ENCODE assay signal across 10 mouse cellular contexts in genomic region chr1:171442413-171442760, GRCm38 (mm10). TPM values are rescaled to one million over a fixed set of nuclear protein-coding genes. Genes with fewer than 3 reads are reported as not detected.
DNase-seq lines count a peak whose midpoint lies in the region; ATAC-seq and TF ChIP-seq lines count a peak whose summit lies in the region.
"Had no signal": no experiment of that assay in that cellular context is flagged by ENCODE, and none has a peak within 500 bp of the region (broad histone marks: within the 10 kb centered on the region; RNA-seq: fewer than 3 reads in every experiment).

No protein-coding gene starts in this region.

- H3K4me3 ChIP-seq in heart, adult 2 months, result peak overlapping the region; percentile 17; the same call in 1 of the 2 replicates
- no peak overlapping the region for H3K4me3 ChIP-seq in neural tube, embryonic 15.5 days (replicated peaks)
- no peak overlapping the region for H3K4me3 ChIP-seq in limb, embryonic 15.5 days
- no peak overlapping the region for H3K4me3 ChIP-seq in midbrain, postnatal 0 days (ENCODE audit: low read depth, low read length)
- H3K4me3 ChIP-seq: hindbrain, embryonic 10.5 days; midbrain, embryonic 13.5 days had no signal

- 0 out of 2 replicates have a peak, but pooled peaks have one; percentile 24 for TF ChIP-seq EP300 in heart, adult 2 months (IDR thresholded peaks at IDR 0.05; ENCODE audit: insufficient read depth, low read depth, low read length)

- DNase-seq in heart, adult 2 months, result no peak
- DNase-seq in heart, adult 9 months (ENCODE audit: low spot score in 2 of 2), result no peak
- DNase-seq in neural tube, embryonic 10.5 days (ENCODE audit: extremely low spot score, low spot score), result no peak
- DNase-seq in cerebellum, postnatal 36 days, result no peak
- DNase-seq in ovary, postnatal 36 days (ENCODE audit: low spot score), result no peak
- no peak for DNase-seq in midbrain, postnatal 0 days (ENCODE audit: low spot score)

- peaks cover 3% of the 10 kb centered on the region for H3K36me3 ChIP-seq in heart, adult 2 months (ENCODE audit: control insufficient read depth, insufficient read depth, low read length)
- H3K36me3 ChIP-seq in neural tube, embryonic 15.5 days, result no peaks in the 10 kb centered on the region
- H3K36me3 ChIP-seq in limb, embryonic 15.5 days, result no peaks in the 10 kb centered on the region
- no peaks in the 10 kb centered on the region for H3K36me3 ChIP-seq in midbrain, postnatal 0 days (ENCODE audit: insufficient read depth, low read length)
- H3K36me3 ChIP-seq: hindbrain, embryonic 10.5 days; midbrain, embryonic 13.5 days had no signal

- no peaks in the 10 kb centered on the region for H3K27me3 ChIP-seq in heart, adult 2 months (ENCODE audit: control insufficient read depth, insufficient read depth, low read length)
- peaks cover 26% of the 10 kb centered on the region for H3K27me3 ChIP-seq in neural tube, embryonic 15.5 days (replicated peaks)
- H3K27me3 ChIP-seq in limb, embryonic 15.5 days, result peaks cover 7% of the 10 kb centered on the region; the same call in 1 of the 2 replicates
- H3K27me3 ChIP-seq in midbrain, postnatal 0 days (ENCODE audit: insufficient read depth, low read length), result peaks cover 20% of the 10 kb centered on the region

- H3K9me3 ChIP-seq in neural tube, embryonic 15.5 days (replicated peaks), result no peaks in the 10 kb centered on the region
- H3K9me3 ChIP-seq in limb, embryonic 15.5 days, result no peaks in the 10 kb centered on the region
- H3K9me3 ChIP-seq in midbrain, postnatal 0 days (ENCODE audit: low read length), result no peaks in the 10 kb centered on the region

- peaks cover 18% of the 10 kb centered on the region for H3K4me1 ChIP-seq in heart, adult 2 months (ENCODE audit: control insufficient read depth, insufficient read depth, low read length)
- peaks cover 9% of the 10 kb centered on the region for H3K4me1 ChIP-seq in neural tube, embryonic 15.5 days
- peaks cover 20% of the 10 kb centered on the region for H3K4me1 ChIP-seq in limb, embryonic 15.5 days
- H3K4me1 ChIP-seq in midbrain, postnatal 0 days (ENCODE audit: insufficient read depth, low read length), result no peaks in the 10 kb centered on the region

- 0 out of 2 replicates have a peak overlapping the region, but pooled peaks have one; percentile 11 for H3K4me2 ChIP-seq in neural tube, embryonic 15.5 days
- H3K4me2 ChIP-seq in limb, embryonic 15.5 days, result no peak overlapping the region
- H3K4me2 ChIP-seq in midbrain, postnatal 0 days (ENCODE audit: low read depth, low read length, poor library complexity, severe bottlenecking), result no peak overlapping the region
- H3K4me2 ChIP-seq: midbrain, embryonic 13.5 days had no signal

- H3K9ac ChIP-seq in heart, adult 2 months (ENCODE audit: low read depth, low read length), result peak overlapping the region; percentile 17; the same call in 1 of the 2 replicates
- no peak overlapping the region for H3K9ac ChIP-seq in neural tube, embryonic 15.5 days (replicated peaks)
- no peak overlapping the region for H3K9ac ChIP-seq in limb, embryonic 15.5 days
- no peak overlapping the region for H3K9ac ChIP-seq in midbrain, postnatal 0 days (replicated peaks; ENCODE audit: low read length, poor library complexity, severe bottlenecking)
- H3K9ac ChIP-seq: midbrain, embryonic 13.5 days had no signal

- peak overlapping the region; percentile 69 for H3K27ac ChIP-seq in heart, adult 2 months
- H3K27ac ChIP-seq in neural tube, embryonic 15.5 days (replicated peaks), result no peak overlapping the region
- peak overlapping the region; percentile 43; the same call in 1 of the 2 replicates for H3K27ac ChIP-seq in limb, embryonic 15.5 days
- no peak overlapping the region for H3K27ac ChIP-seq in midbrain, postnatal 0 days (ENCODE audit: low read depth, low read length)
- H3K27ac ChIP-seq: midbrain, embryonic 13.5 days had no signal

- WGBS in heart, adult 2 months, result 44% methylated on average over 8 of the region's 8 CpGs
- 87% methylated on average over 8 of the region's 8 CpGs for WGBS in neural tube, embryonic 15.5 days
- WGBS in limb, embryonic 15.5 days, result 73% methylated on average over 8 of the region's 8 CpGs
- 36% methylated on average over 8 of the region's 8 CpGs for WGBS in midbrain, postnatal 0 days

- TF ChIP-seq POLR2A in heart, adult 2 months (IDR thresholded peaks at IDR 0.05; ENCODE audit: insufficient read depth, low read depth, low read length), result no peak

- no peak for TF ChIP-seq CTCF in heart, adult 2 months (IDR thresholded peaks at IDR 0.05)
- no peak for TF ChIP-seq CTCF in midbrain, postnatal 0 days (IDR thresholded peaks at IDR 0.05)

- no peak for ATAC-seq in neural tube, embryonic 15.5 days (ENCODE audit: low FRiP score)
- no peak for ATAC-seq in limb, embryonic 15.5 days (ENCODE audit: insufficient number of reproducible peaks, low FRiP score, low TSS enrichment, low read depth)
- no peak for ATAC-seq in midbrain, postnatal 0 days (ENCODE audit: low FRiP score)
- ATAC-seq: midbrain, embryonic 13.5 days had no signal

- H3K79me2 ChIP-seq in heart, adult 2 months (replicated peaks; ENCODE audit: control insufficient read depth, insufficient read depth, low read length), result peaks cover 5% of the 10 kb centered on the region

- intact Hi-C loops in heart, adult 2 months (cut with DNase I), result loop anchor here (1.0 kb wide), 1 partner anchor 11 kb away; no protein-coding TSS in a partner anchor

RNA-seq across cellular contexts. Expression of gene F11r, which starts 5.1 kb away (rescaled TPM):
- total RNA-seq in heart, adult 2 months (2021), result 10 to 100 TPM; 32.9 to 36.1 TPM
- polyA plus RNA-seq in heart, adult 2 months (2012; rRNA removed), result 47.5 and 58.3 TPM in 2 replicates
- polyA plus RNA-seq in neural tube, embryonic 15.5 days (2015; fragmentation: Nextera tagmentation; extraction: Ambion mirVana), result 11.8 and 27.5 TPM in 2 replicates
- 68.3 and 70.6 TPM in 2 replicates for polyA plus RNA-seq in limb, embryonic 15.5 days (2015; fragmentation: Nextera tagmentation; extraction: Ambion mirVana)
- 6.6 and 9.2 TPM in 2 replicates for total RNA-seq in midbrain, postnatal 0 days (2014; rRNA removed)
- 7.6 and 8.9 TPM in 2 replicates for polyA plus RNA-seq in midbrain, postnatal 0 days (2015; fragmentation: Nextera tagmentation; extraction: Ambion mirVana)

RNA-seq across cellular contexts. Expression of gene Tstd1, which starts 23.7 kb away (rescaled TPM):
- 1 to 10 TPM; 1.3 to 1.8 TPM for total RNA-seq in heart, adult 2 months (2021)
- 2.2 and 3.1 TPM in 2 replicates for polyA plus RNA-seq in heart, adult 2 months (2012; rRNA removed)
- polyA plus RNA-seq in neural tube, embryonic 15.5 days (2015; fragmentation: Nextera tagmentation; extraction: Ambion mirVana), result 4.9 and 6.2 TPM in 2 replicates
- 5.2 and 8.5 TPM in 2 replicates for polyA plus RNA-seq in limb, embryonic 15.5 days (2015; fragmentation: Nextera tagmentation; extraction: Ambion mirVana)
- not detected in 2 replicates for total RNA-seq in midbrain, postnatal 0 days (2014; rRNA removed)
- 3.1 and 3.9 TPM in 2 replicates for polyA plus RNA-seq in midbrain, postnatal 0 days (2015; fragmentation: Nextera tagmentation; extraction: Ambion mirVana)

RNA-seq across cellular contexts. Expression of gene Usf1, which starts 31.3 kb away (rescaled TPM):
- 10 to 100 TPM; 38.4 to 46.6 TPM for total RNA-seq in heart, adult 2 months (2021)
- 47.8 and 64.2 TPM in 2 replicates for polyA plus RNA-seq in heart, adult 2 months (2012; rRNA removed)
- polyA plus RNA-seq in neural tube, embryonic 15.5 days (2015; fragmentation: Nextera tagmentation; extraction: Ambion mirVana), result 131 and 149 TPM in 2 replicates
- 71.1 and 75.8 TPM in 2 replicates for polyA plus RNA-seq in limb, embryonic 15.5 days (2015; fragmentation: Nextera tagmentation; extraction: Ambion mirVana)
- 134 and 156 TPM in 2 replicates for total RNA-seq in midbrain, postnatal 0 days (2014; rRNA removed)
- polyA plus RNA-seq in midbrain, postnatal 0 days (2015; fragmentation: Nextera tagmentation; extraction: Ambion mirVana), result 160 and 167 TPM in 2 replicates

RNA-seq across cellular contexts. Expression of gene Arhgap30, which starts 53.6 kb away (rescaled TPM):
- total RNA-seq in heart, adult 2 months (2021), result 1 to 10 TPM; 2.3 to 2.4 TPM
- 2.6 and 3.2 TPM in 2 replicates for polyA plus RNA-seq in heart, adult 2 months (2012; rRNA removed)
- polyA plus RNA-seq in neural tube, embryonic 15.5 days (2015; fragmentation: Nextera tagmentation; extraction: Ambion mirVana), result 0.88 and 6.0 TPM in 2 replicates
- polyA plus RNA-seq in limb, embryonic 15.5 days (2015; fragmentation: Nextera tagmentation; extraction: Ambion mirVana), result 2.9 and 3.2 TPM in 2 replicates
- 0.82 and 1.1 TPM in 2 replicates for total RNA-seq in midbrain, postnatal 0 days (2014; rRNA removed)
- polyA plus RNA-seq in midbrain, postnatal 0 days (2015; fragmentation: Nextera tagmentation; extraction: Ambion mirVana), result 0.75 and 0.81 TPM in 2 replicates

Comparison
In these comparisons a context has a peak if more than half of its experiments do, and no peak if none do; other contexts are left out.
1. H3K27ac ChIP-seq: peak in heart, adult 2 months (single experiment) and limb, embryonic 15.5 days (single experiment); none in neural tube, embryonic 15.5 days (single experiment) and midbrain, postnatal 0 days (single experiment).